In genomic region chr15:91736791-91737533, GRCm38 (mm10) we compare ENCODE assay signal across 8 mouse cellular contexts.
DNase-seq lines count a peak whose midpoint lies in the region; ATAC-seq and TF ChIP-seq lines count a peak whose summit lies in the region.
"Had no signal": no experiment of that assay in that cellular context is flagged by ENCODE, and none has a peak within 500 bp of the region (broad histone marks: within the 10 kb centered on the region; RNA-seq: fewer than 3 reads in every experiment).

No protein-coding gene starts in this region.

- peaks cover 18% of the 10 kb centered on the region for H3K36me3 ChIP-seq in kidney, adult 2 months (ENCODE audit: control insufficient read depth, insufficient read depth, low read length)
- H3K36me3 ChIP-seq in kidney, embryonic 16.5 days (ENCODE audit: insufficient read depth, low read length) = no peaks in the 10 kb centered on the region
- no peaks in the 10 kb centered on the region for H3K36me3 ChIP-seq in CH12.LX (replicated peaks in 1 of 2; ENCODE audit: control insufficient read depth in 1 of 2, insufficient read depth in 1 of 2, low read length in 1 of 2)
- no peaks in the 10 kb centered on the region for H3K36me3 ChIP-seq in limb, embryonic 11.5 days (ENCODE audit: control insufficient read depth, insufficient read depth, low read length)

- ATAC-seq in kidney, embryonic 16.5 days (ENCODE audit: low FRiP score, low TSS enrichment) = no peak
- ATAC-seq in limb, embryonic 11.5 days (ENCODE audit: insufficient number of reproducible peaks, low FRiP score, low TSS enrichment, low read depth) = no peak

- H3K79me2 ChIP-seq in CH12.LX (replicated peaks; ENCODE audit: control insufficient read depth, extremely low read depth, insufficient read depth, poor library complexity, severe bottlenecking) = no peaks in the 10 kb centered on the region

- TF ChIP-seq EP300 in CH12.LX (IDR thresholded peaks at IDR 0.05; ENCODE audit: low read length) = no peak

- TF ChIP-seq CTCF in kidney, adult 2 months (conservative IDR thresholded peaks at IDR 0.05; ENCODE audit: insufficient read depth, insufficient read length, low read depth, low read length) = peak; percentile 66
- 0 out of 4 replicates have a peak, but pooled peaks of 1 of the 2 experiments have one; percentile 8 for TF ChIP-seq CTCF in CH12.LX (conservative IDR thresholded peaks at IDR 0.05 in 1 of 2, IDR thresholded peaks at IDR 0.05 in 1 of 2; ENCODE audit: low read depth in 2 of 2, low read length in 2 of 2)

- WGBS in kidney, adult 2 months = 48% methylated on average over 15 of the region's 15 CpGs
- WGBS in kidney, embryonic 16.5 days = 40% methylated on average over 15 of the region's 15 CpGs
- WGBS in limb, embryonic 11.5 days = 45% methylated on average over 15 of the region's 15 CpGs

- dilution Hi-C loops in CH12.LX (cut with MboI; ENCODE audit: extremely low pct_ligation_motif_present, extremely low pct_unique_long_range_greater_than_20kb, low sequenced_read_pairs) = no loop called here

- no peak overlapping the region for H3K27ac ChIP-seq in kidney, adult 2 months (ENCODE audit: insufficient read depth, low read depth, low read length)
- no peak overlapping the region for H3K27ac ChIP-seq in kidney, embryonic 16.5 days (ENCODE audit: low read length)
- H3K27ac ChIP-seq in CH12.LX (ENCODE audit: insufficient read depth, low read depth) = no peak overlapping the region
- no peak overlapping the region for H3K27ac ChIP-seq in limb, embryonic 11.5 days (replicated peaks; ENCODE audit: low read depth, low read length)
- H3K27ac ChIP-seq: lung, embryonic 15.5 days had no signal

- no peaks in the 10 kb centered on the region for H3K9me3 ChIP-seq in kidney, embryonic 16.5 days (ENCODE audit: low read length)
- peaks cover 42% of the 10 kb centered on the region for H3K9me3 ChIP-seq in CH12.LX (replicated peaks; ENCODE audit: low read length)
- no peaks in the 10 kb centered on the region for H3K9me3 ChIP-seq in limb, embryonic 11.5 days (ENCODE audit: control insufficient read depth, low read length)
- H3K9me3 ChIP-seq: lung, embryonic 15.5 days had no signal

- H3K4me2 ChIP-seq in kidney, embryonic 16.5 days (replicated peaks; ENCODE audit: low read depth, low read length) = no peak overlapping the region
- no peak overlapping the region for H3K4me2 ChIP-seq in CH12.LX (ENCODE audit: insufficient read depth, low read depth, poor library complexity, severe bottlenecking)
- no peak overlapping the region for H3K4me2 ChIP-seq in limb, embryonic 11.5 days (ENCODE audit: low read depth, severe bottlenecking)
- H3K4me2 ChIP-seq: lung, embryonic 15.5 days had no signal

- no peak for TF ChIP-seq RAD21 in CH12.LX (IDR thresholded peaks at IDR 0.05; ENCODE audit: low read depth, low read length)

- in situ Hi-C loops in CH12.LX (cut with MboI; ENCODE audit: low pct_ligation_motif_present, low pct_unique_long_range_greater_than_20kb, low sequenced_read_pairs) = no loop called here

- no peaks in the 10 kb centered on the region for H3K4me1 ChIP-seq in kidney, adult 2 months (ENCODE audit: control insufficient read depth, insufficient read depth, low read length)
- no peaks in the 10 kb centered on the region for H3K4me1 ChIP-seq in kidney, embryonic 16.5 days (ENCODE audit: insufficient read depth, low read length)
- no peaks in the 10 kb centered on the region for H3K4me1 ChIP-seq in CH12.LX (ENCODE audit: control insufficient read depth in 1 of 2, insufficient read depth in 2 of 2)
- no peaks in the 10 kb centered on the region for H3K4me1 ChIP-seq in limb, embryonic 11.5 days (ENCODE audit: control insufficient read depth, insufficient read depth, low read length)
- H3K4me1 ChIP-seq: lung, embryonic 15.5 days had no signal

- DNase-seq in kidney, adult 2 months = peak; percentile 48
- peak; percentile 0 for DNase-seq in CH12.LX (ENCODE audit: extremely low read depth)
- peak; percentile 78 for DNase-seq in ZHBTc4 (ENCODE audit: low read depth, low spot score)
- peak; percentile 63 for DNase-seq in embryo, embryonic 9.5 days (ENCODE audit: extremely low spot score)
- peak; percentile 77 for DNase-seq in limb, embryonic 11.5 days (ENCODE audit: low spot score)
- peak; percentile 29 for DNase-seq in retina, postnatal 7 days (ENCODE audit: low read depth, low spot score)

- H3K4me3 ChIP-seq in kidney, adult 2 months (ENCODE audit: insufficient read depth, low read depth, low read length) = no peak overlapping the region
- no peak overlapping the region for H3K4me3 ChIP-seq in kidney, embryonic 16.5 days (ENCODE audit: low read length)
- H3K4me3 ChIP-seq in CH12.LX (replicated peaks in 1 of 3; ENCODE audit: low read depth in 2 of 3, low read length in 2 of 3, poor library complexity in 1 of 3) = no peak overlapping the region
- no peak overlapping the region for H3K4me3 ChIP-seq in limb, embryonic 11.5 days (ENCODE audit: low read depth, low read length)
- H3K4me3 ChIP-seq: lung, embryonic 15.5 days had no signal

- H3K27me3 ChIP-seq in kidney, adult 2 months (replicated peaks; ENCODE audit: control insufficient read depth, insufficient read depth, low read length) = no peaks in the 10 kb centered on the region
- H3K27me3 ChIP-seq in kidney, embryonic 16.5 days (ENCODE audit: insufficient read depth, low read length) = no peaks in the 10 kb centered on the region
- H3K27me3 ChIP-seq in CH12.LX (replicated peaks) = no peaks in the 10 kb centered on the region
- no peaks in the 10 kb centered on the region for H3K27me3 ChIP-seq in limb, embryonic 11.5 days (ENCODE audit: control insufficient read depth, insufficient read depth, low read length)
- H3K27me3 ChIP-seq: lung, embryonic 15.5 days had no signal

- no peak for TF ChIP-seq POLR2A in kidney, adult 2 months (IDR thresholded peaks at IDR 0.05; ENCODE audit: low read depth, low read length)
- no peak for TF ChIP-seq POLR2A in CH12.LX (IDR thresholded peaks at IDR 0.05; ENCODE audit: low read depth, low read length)

- H3K9ac ChIP-seq in kidney, embryonic 16.5 days (replicated peaks; ENCODE audit: low read length) = no peak overlapping the region
- no peak overlapping the region for H3K9ac ChIP-seq in CH12.LX (ENCODE audit: insufficient read depth, low read depth)
- H3K9ac ChIP-seq in limb, embryonic 11.5 days (ENCODE audit: low read length) = no peak overlapping the region
- H3K9ac ChIP-seq: lung, embryonic 15.5 days had no signal

TF ChIP-seq in CH12.LX, 34 proteins besides CTCF, POLR2A, EP300 and RAD21:
- no peak for TF ChIP-seq PAX5 (IDR thresholded peaks at IDR 0.05; ENCODE audit: low read length)
- TF ChIP-seq MAX (IDR thresholded peaks at IDR 0.05; ENCODE audit: low read length) = no peak
- TF ChIP-seq NELFE (IDR thresholded peaks at IDR 0.05; ENCODE audit: low read depth, low read length) = no peak
- no peak for TF ChIP-seq POLR2AphosphoS2 (IDR thresholded peaks at IDR 0.05; ENCODE audit: low read depth, low read length)
- TF ChIP-seq RCOR1 (conservative IDR thresholded peaks at IDR 0.05; ENCODE audit: low read depth, low read length) = no peak
- no peak for TF ChIP-seq NRF1 (IDR thresholded peaks at IDR 0.05; ENCODE audit: low read depth, low read length)
- TF ChIP-seq CHD1 (IDR thresholded peaks at IDR 0.05; ENCODE audit: low read depth, low read length) = no peak
- TF ChIP-seq TCF12 (IDR thresholded peaks at IDR 0.05; ENCODE audit: low read depth, low read length) = no peak
- no peak for TF ChIP-seq MEF2A (IDR thresholded peaks at IDR 0.05; ENCODE audit: borderline replicate concordance, low read depth, low read length)
- no peak for TF ChIP-seq IRF4 (IDR thresholded peaks at IDR 0.05; ENCODE audit: low read depth, low read length)
- TF ChIP-seq USF1 (IDR thresholded peaks at IDR 0.05; ENCODE audit: low read depth, low read length) = no peak
- TF ChIP-seq ZKSCAN1 (IDR thresholded peaks at IDR 0.05; ENCODE audit: borderline replicate concordance, low read depth, low read length) = no peak
- TF ChIP-seq MXI1 (IDR thresholded peaks at IDR 0.05; ENCODE audit: low read depth, low read length) = no peak
- TF ChIP-seq UBTF (IDR thresholded peaks at IDR 0.05; ENCODE audit: low read depth, low read length) = no peak
- no peak for TF ChIP-seq SMC3 (IDR thresholded peaks at IDR 0.05; ENCODE audit: low read depth, low read length)
- no peak for TF ChIP-seq BHLHE40 (IDR thresholded peaks at IDR 0.05; ENCODE audit: low read depth, low read length)
- no peak for TF ChIP-seq HCFC1 (IDR thresholded peaks at IDR 0.05; ENCODE audit: low read depth, low read length)

Comparison
In these comparisons a context has a peak if more than half of its experiments do, and no peak if none do; other contexts are left out.
1. DNase-seq: peak in every context shown above with its lines; median percentile 78 in ZHBTc4; 77 in limb, embryonic 11.5 days; 63 in embryo, embryonic 9.5 days; 48 in kidney, adult 2 months; 29 in retina, postnatal 7 days; 0 in CH12.LX.